Mouse (Mus musculus) liver, embryonic 14.5 days (tissue): ENCODE results near the gene Cacna1s. TPM values are rescaled to one million over a fixed set of nuclear protein-coding genes. Genes with fewer than 3 reads are reported as not detected.

Experiments used
- ATAC-seq: fragments of 200-750 bp; cut with Nextera tagmentation; 2 replicates; pipeline ENCODE4 v1.8.0; 2017; ENCODE audit warnings: moderate number of reproducible peaks, mild to moderate bottlenecking, moderate library complexity; ENCODE audit not compliant: insufficient read depth
- DNase-seq, 3 experiments: peaks; one replicate each; pipeline ENCODE4 v3.0.0-alpha.2; 2012 to 2013; ENCODE audit warnings: low read depth in 3 of 3, low spot score in 3 of 3
- H3K27ac ChIP-seq: fragments of 300-500 bp; sonication (generic); 2 replicates; pipeline ENCODE4 v1.5.1; 2014; ENCODE audit warnings: moderate library complexity, mild to moderate bottlenecking, control low read depth, inconsistent platforms
- H3K27me3 ChIP-seq: fragments of 300-500 bp; sonication (generic); 2 replicates; pipeline ENCODE4 v1.6.1; 2014; ENCODE audit warnings: mild to moderate bottlenecking, low read length, moderate library complexity; ENCODE audit not compliant: control insufficient read depth, insufficient read depth
- H3K36me3 ChIP-seq: fragments of 300-500 bp; sonication (generic); replicated peaks from 2 replicates; pipeline ENCODE4 v1.6.1; 2014; ENCODE audit warnings: low read depth; ENCODE audit not compliant: control insufficient read depth, insufficient read depth
- H3K4me1 ChIP-seq, 2 experiments: fragments of 200-500 bp in 1 of 2; fragments of 300-500 bp in 1 of 2; sonication (generic) in 1 of 2; replicated peaks; 2 replicates each; pipeline ENCODE4 v1.6.1; 2012 to 2014; ENCODE audit warnings: antibody characterized with exemption in 1 of 2, inconsistent platforms in 1 of 2, low read length in 1 of 2; ENCODE audit not compliant: control insufficient read depth in 2 of 2, insufficient read depth in 2 of 2
- H3K4me2 ChIP-seq: fragments of 300-500 bp; sonication (generic); 2 replicates; pipeline ENCODE4 v1.6.1; 2014; ENCODE audit warnings: low read depth, mild to moderate bottlenecking, control low read depth, moderate library complexity
- H3K4me3 ChIP-seq, 2 experiments: fragments of 200-500 bp in 1 of 2; fragments of 300-500 bp in 1 of 2; sonication (generic) in 1 of 2; 2 replicates each; pipeline ENCODE4 v1.5.1; 2012 to 2014; ENCODE audit warnings: low read depth in 2 of 2, low read length in 2 of 2, mild to moderate bottlenecking in 2 of 2, control low read depth in 1 of 2, inconsistent platforms in 1 of 2, moderate library complexity in 1 of 2; ENCODE audit not compliant: insufficient read depth in 1 of 2
- H3K9ac ChIP-seq: fragments of 300-500 bp; sonication (generic); replicated peaks from 2 replicates; pipeline ENCODE4 v1.6.1; 2014; ENCODE audit warnings: mild to moderate bottlenecking, control low read depth, moderate library complexity
- H3K9me3 ChIP-seq: fragments of 300-500 bp; sonication (generic); 2 replicates; pipeline ENCODE4 v1.6.1; 2016; ENCODE audit warnings: low read length, mixed read lengths; ENCODE audit not compliant: control insufficient read depth
- CTCF ChIP-seq: IDR thresholded peaks from 2 replicates; pipeline ENCODE4 v1.5.1; 2016; ENCODE audit warnings: antibody characterized with exemption, low read depth, control low read depth
- EP300 ChIP-seq: IDR thresholded peaks from 2 replicates; pipeline ENCODE4 v1.6.1; 2016; ENCODE audit warnings: antibody characterized with exemption, low read depth
- WGBS: fragments of 180-500 bp; shearing (Covaris S2); extraction: QIAGEN DNeasy Blood & Tissue Kit; methylation state at CpG from one replicate; pipeline ENCODE4 v1.1.7; 2014; ENCODE audit not compliant: insufficient replicate concordance; 5-methylcytosine and 5-hydroxymethylcytosine counted together
- polyA plus RNA-seq, 2 experiments: library from polyadenylated mRNA; depleted of rRNA in 1 of 2; stranded (reverse) in 1 of 2; unstranded in 1 of 2; fragments of >200 nt; fragmentation: Nextera tagmentation in 1 of 2; extraction: Ambion mirVana in 1 of 2; gene quantifications; 2 replicates each; pipeline versions ENCODE4 v1.2.1 to v1.2.3; 2012 to 2014

Cacna1s gene
- polyA plus RNA-seq, 2 experiments: not detected

- H3K4me3 ChIP-seq: no peak overlapping the region
- DNase-seq (no peak), ATAC-seq (no peak)
- TF ChIP-seq EP300: no peak
- H3K9me3 ChIP-seq: no peaks in the 10 kb centered on the region
- no peak overlapping the region for H3K4me2 ChIP-seq
- no peaks in the 10 kb centered on the region for H3K27me3 ChIP-seq
- peaks cover 32 to 50% of the 10 kb centered on the region in 2 experiments for H3K4me1 ChIP-seq
- no peak overlapping the region for H3K27ac ChIP-seq
- H3K9ac ChIP-seq: no peak overlapping the region
- no peaks in the 10 kb centered on the region for H3K36me3 ChIP-seq
- WGBS: 61% methylated on average over 6 of the region's 6 CpGs
These were observed 89.8 kb downstream of the Cacna1s start for GRCm38 (mm10) chr1:136142336-136142735.

DNA sequence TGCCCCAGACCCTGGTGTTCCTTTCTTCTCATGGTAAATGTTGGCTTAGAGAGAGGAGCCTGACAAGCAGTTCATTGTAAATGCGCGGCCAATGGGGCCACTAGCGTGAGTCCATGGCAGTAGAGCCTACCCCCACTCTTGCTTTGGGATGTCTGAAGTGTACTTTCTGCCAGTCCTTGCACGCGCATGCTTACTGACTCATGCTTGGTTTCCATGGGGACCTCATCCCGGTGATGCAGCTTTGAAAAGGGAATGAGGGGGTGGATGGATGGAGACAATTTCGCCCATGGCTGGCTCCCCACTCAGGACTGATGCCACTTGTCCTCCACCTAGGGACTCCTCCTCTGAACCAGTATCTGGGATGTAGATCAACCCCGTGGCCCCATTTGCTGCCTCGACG lies 91.0 kb downstream of the Cacna1s start:
- no peak overlapping the region for H3K9ac ChIP-seq
- no peak for ATAC-seq
- H3K4me1 ChIP-seq: peaks cover 30 to 40% of the 10 kb centered on the region in 2 experiments
- H3K4me2 ChIP-seq: no peak overlapping the region
- no peak overlapping the region for H3K27ac ChIP-seq
- H3K36me3 ChIP-seq: no peaks in the 10 kb centered on the region
- no peak overlapping the region for H3K4me3 ChIP-seq
- no peak for DNase-seq
- no peaks in the 10 kb centered on the region for H3K9me3 ChIP-seq
- TF ChIP-seq EP300 (no peak), CTCF (no peak)
- no peaks in the 10 kb centered on the region for H3K27me3 ChIP-seq
- 86% methylated on average over 10 of the region's 10 CpGs for WGBS

DNA sequence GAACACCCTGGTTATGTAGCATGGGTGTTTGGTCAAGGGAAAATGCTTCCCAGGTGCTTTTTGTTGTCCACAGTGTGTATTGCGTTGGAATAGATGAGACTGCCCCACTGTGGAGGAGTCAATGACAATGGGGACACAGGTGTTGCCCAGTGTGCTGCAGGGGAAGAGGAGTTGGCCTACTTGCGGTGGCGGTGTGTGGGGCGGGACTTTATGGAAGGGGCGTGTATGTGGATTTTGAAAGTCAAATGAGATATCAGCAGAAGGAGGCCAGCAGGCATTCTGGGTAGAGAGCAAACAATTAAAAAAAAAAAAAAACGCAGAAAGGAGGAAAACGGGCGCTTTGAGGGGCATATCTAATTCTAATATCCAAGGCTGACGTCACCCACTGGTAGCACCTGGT lies 97.2 kb downstream of the Cacna1s start:
- ATAC-seq: no peak
- 74% methylated on average over 9 of the region's 9 CpGs for WGBS

GRCm38 (mm10) chr1:136151371-136151770 lies 98.8 kb downstream of the Cacna1s start:
- WGBS: 81% methylated on average over 8 of the region's 8 CpGs
- Histone ChIP-seq H3K4me2 (no peak overlapping the region), H3K9me3 (no peaks in the 10 kb centered on the region), H3K9ac (no peak overlapping the region), H3K27ac (no peak overlapping the region), H3K4me3 (no peak overlapping the region), H3K27me3 (no peaks in the 10 kb centered on the region), H3K4me1 (peaks cover 5 to 6% of the 10 kb centered on the region in 2 experiments), H3K36me3 (no peaks in the 10 kb centered on the region)
- ATAC-seq (no peak), DNase-seq (no peak)
- TF ChIP-seq EP300 (no peak), CTCF (no peak)

More for the DNA sequence above, 97.2 kb downstream of the Cacna1s start:
- no peaks in the 10 kb centered on the region for H3K9me3 ChIP-seq
- no peak for TF ChIP-seq EP300
- TF ChIP-seq CTCF: no peak
- no peak overlapping the region for H3K9ac ChIP-seq
- no peaks in the 10 kb centered on the region for H3K36me3 ChIP-seq
- H3K4me1 ChIP-seq: peaks cover 10% of the 10 kb centered on the region in 2 experiments
- no peak overlapping the region for H3K4me2 ChIP-seq
- H3K27ac ChIP-seq: no peak overlapping the region
- H3K4me3 ChIP-seq: no peak overlapping the region
- H3K27me3 ChIP-seq: no peaks in the 10 kb centered on the region
- DNase-seq: no peak

- DNase-seq (no peak), ATAC-seq (no peak)
- Histone ChIP-seq H3K9me3 (no peaks in the 10 kb centered on the region), H3K27me3 (no peaks in the 10 kb centered on the region), H3K4me3 (no peak overlapping the region), H3K27ac (no peak overlapping the region), H3K36me3 (no peaks in the 10 kb centered on the region), H3K4me1 (no peaks in the 10 kb centered on the region), H3K9ac (no peak overlapping the region), H3K4me2 (no peak overlapping the region)
- WGBS: 82% methylated on average over 4 of the region's 4 CpGs
- TF ChIP-seq EP300 (no peak), CTCF (no peak)
These were observed 103.8 kb downstream of the Cacna1s start for GRCm38 (mm10) chr1:136156304-136156703.

GRCm38 (mm10) chr1:136156951-136157350 lies 104.4 kb downstream of the Cacna1s start:
- Histone ChIP-seq H3K27ac (no peak overlapping the region), H3K4me1 (no peaks in the 10 kb centered on the region), H3K4me3 (no peak overlapping the region), H3K9ac (no peak overlapping the region), H3K9me3 (no peaks in the 10 kb centered on the region), H3K27me3 (no peaks in the 10 kb centered on the region), H3K4me2 (no peak overlapping the region), H3K36me3 (no peaks in the 10 kb centered on the region)
- no peak for DNase-seq
- 88% methylated on average over 4 of the region's 4 CpGs for WGBS
- no peak for TF ChIP-seq EP300
- no peak for TF ChIP-seq CTCF
- no peak for ATAC-seq
